Comparison of ENCODE assay signal across 22 mouse cellular contexts in the genomic region with DNA sequence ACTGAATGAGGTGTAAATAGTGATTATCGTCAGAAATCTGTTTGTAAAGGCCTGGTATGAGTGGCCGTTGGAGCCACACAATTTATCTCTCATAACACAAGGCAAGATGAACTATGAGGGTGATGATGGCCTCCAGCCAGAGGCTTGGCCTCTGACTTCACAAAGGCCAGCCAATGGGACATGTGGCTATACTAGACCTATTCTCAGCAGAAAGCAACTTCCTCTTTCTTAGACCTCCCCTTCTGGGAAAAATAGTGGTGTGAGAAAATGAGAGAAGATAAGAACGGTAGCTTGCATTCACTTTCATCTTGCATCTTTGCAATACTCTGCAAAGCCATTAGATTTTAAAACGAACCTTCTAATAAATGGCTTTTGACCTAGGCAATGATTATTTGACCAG.
DNase-seq lines count a peak whose midpoint lies in the region; ATAC-seq lines count a peak whose summit lies in the region.
"Had no signal": no experiment of that assay in that cellular context is flagged by ENCODE, and none has a peak within 500 bp of the region (broad histone marks: within the 10 kb centered on the region; RNA-seq: fewer than 3 reads in every experiment).

No protein-coding gene starts in this region.

- H3K9ac ChIP-seq in liver, embryonic 16.5 days (ENCODE audit: low read depth, low read length), result no peak overlapping the region
- no peak overlapping the region for H3K9ac ChIP-seq in midbrain, embryonic 14.5 days (replicated peaks; ENCODE audit: low read length)
- H3K9ac ChIP-seq: forebrain, postnatal 0 days; limb, embryonic 12.5 days; midbrain, embryonic 13.5 days had no signal

- H3K27ac ChIP-seq in liver, embryonic 16.5 days (ENCODE audit: low read length), result no peak overlapping the region
- H3K27ac ChIP-seq in midbrain, embryonic 14.5 days (replicated peaks; ENCODE audit: low read depth, low read length), result no peak overlapping the region
- H3K27ac ChIP-seq: hindbrain, postnatal 0 days; layer of hippocampus, adult 2 months; limb, embryonic 12.5 days; midbrain, embryonic 13.5 days; stomach, postnatal 0 days had no signal

- no peak overlapping the region for H3K4me2 ChIP-seq in liver, embryonic 16.5 days (ENCODE audit: low read depth, low read length)
- no peak overlapping the region for H3K4me2 ChIP-seq in midbrain, embryonic 14.5 days (ENCODE audit: low read length)
- H3K4me2 ChIP-seq: limb, embryonic 12.5 days; midbrain, embryonic 13.5 days had no signal

- intact Hi-C loops in gastrocnemius, postnatal 14 days (cut with DNase I; ENCODE audit: low total_unique reads), result no loop called here

- H3K27me3 ChIP-seq in liver, embryonic 16.5 days (ENCODE audit: control insufficient read depth, insufficient read depth, low read depth, low read length), result no peaks in the 10 kb centered on the region
- H3K27me3 ChIP-seq in midbrain, embryonic 14.5 days (ENCODE audit: control insufficient read depth, insufficient read depth, low read length), result no peaks in the 10 kb centered on the region
- H3K27me3 ChIP-seq: CH12.LX; limb, embryonic 12.5 days; midbrain, embryonic 13.5 days had no signal

- no peaks in the 10 kb centered on the region for H3K9me3 ChIP-seq in liver, embryonic 16.5 days (replicated peaks; ENCODE audit: control insufficient read depth, low read length)
- no peaks in the 10 kb centered on the region for H3K9me3 ChIP-seq in midbrain, embryonic 14.5 days (ENCODE audit: control insufficient read depth, low read length)
- H3K9me3 ChIP-seq: limb, embryonic 12.5 days; midbrain, embryonic 13.5 days had no signal

- peak; percentile 53 for ATAC-seq in liver, embryonic 16.5 days (ENCODE audit: low read depth)
- no peak for ATAC-seq in midbrain, embryonic 14.5 days (ENCODE audit: low FRiP score, low TSS enrichment)
- ATAC-seq: forebrain, postnatal 0 days; hindbrain, postnatal 0 days; midbrain, embryonic 13.5 days; Patski had no signal

- peak; percentile 2 for DNase-seq in adrenal gland, postnatal 10 days
- no peak for DNase-seq in adrenal gland, postnatal 14 days
- DNase-seq in c-Kit-positive CD71-positive TER-119-negative erythroid progenitor cells, embryonic 14.5 days (ENCODE audit: low read depth), result peak; percentile 16
- DNase-seq in kidney, postnatal 25 days, result peak; percentile 42 to 46
- no peak for DNase-seq in midbrain, embryonic 14.5 days
- no peak for DNase-seq in layer of hippocampus, adult 18-20 months (ENCODE audit: low spot score in 2 of 2)
- DNase-seq in gastrocnemius, postnatal 14 days, result no peak
- DNase-seq: cerebellum, adult 9-11 months; forebrain, postnatal 0 days; gastrocnemius, postnatal 10 days; heart, postnatal 10 days; lung, postnatal 14 days; right cerebral cortex, postnatal 14 days; thymus, postnatal 25 days had no signal

- H3K4me1 ChIP-seq in liver, embryonic 16.5 days (ENCODE audit: control insufficient read depth, low read depth, low read length), result no peaks in the 10 kb centered on the region
- H3K4me1 ChIP-seq in midbrain, embryonic 14.5 days (ENCODE audit: control insufficient read depth, insufficient read depth, low read length), result no peaks in the 10 kb centered on the region
- H3K4me1 ChIP-seq: midbrain, embryonic 13.5 days had no signal

- no peak overlapping the region for H3K4me3 ChIP-seq in liver, embryonic 16.5 days (ENCODE audit: low read depth, low read length)
- H3K4me3 ChIP-seq in midbrain, embryonic 14.5 days (replicated peaks; ENCODE audit: low read depth, low read length), result no peak overlapping the region
- H3K4me3 ChIP-seq: layer of hippocampus, adult 2 months; limb, embryonic 12.5 days; midbrain, embryonic 13.5 days had no signal

- WGBS in liver, embryonic 16.5 days (ENCODE audit: insufficient replicate concordance), result 20% methylated on average over 4 of the region's 4 CpGs
- 92% methylated on average over 4 of the region's 4 CpGs for WGBS in midbrain, embryonic 14.5 days

- no peaks in the 10 kb centered on the region for H3K36me3 ChIP-seq in liver, embryonic 16.5 days (ENCODE audit: control insufficient read depth, insufficient read depth)
- H3K36me3 ChIP-seq in midbrain, embryonic 14.5 days (ENCODE audit: control insufficient read depth, insufficient read depth, low read length), result no peaks in the 10 kb centered on the region
- H3K36me3 ChIP-seq: limb, embryonic 12.5 days; midbrain, embryonic 13.5 days had no signal

Comparison
In these comparisons a context has a peak if more than half of its experiments do, and no peak if none do; other contexts are left out.
1. DNase-seq: peak in adrenal gland, postnatal 10 days (single experiment), c-Kit-positive CD71-positive TER-119-negative erythroid progenitor cells, embryonic 14.5 days (single experiment) and kidney, postnatal 25 days (2 of 2); none in adrenal gland, postnatal 14 days (single experiment), midbrain, embryonic 14.5 days (single experiment), layer of hippocampus, adult 18-20 months (0 of 2) and gastrocnemius, postnatal 14 days (single experiment).